Mouse (Mus musculus): ENCODE results near the gene Nfatc2. TPM values are rescaled to one million over a fixed set of nuclear protein-coding genes. Genes with fewer than 3 reads are reported as not detected.

Gene Nfatc2
- polyA plus RNA-seq, 1 experiment: 15.3 TPM

DNA sequence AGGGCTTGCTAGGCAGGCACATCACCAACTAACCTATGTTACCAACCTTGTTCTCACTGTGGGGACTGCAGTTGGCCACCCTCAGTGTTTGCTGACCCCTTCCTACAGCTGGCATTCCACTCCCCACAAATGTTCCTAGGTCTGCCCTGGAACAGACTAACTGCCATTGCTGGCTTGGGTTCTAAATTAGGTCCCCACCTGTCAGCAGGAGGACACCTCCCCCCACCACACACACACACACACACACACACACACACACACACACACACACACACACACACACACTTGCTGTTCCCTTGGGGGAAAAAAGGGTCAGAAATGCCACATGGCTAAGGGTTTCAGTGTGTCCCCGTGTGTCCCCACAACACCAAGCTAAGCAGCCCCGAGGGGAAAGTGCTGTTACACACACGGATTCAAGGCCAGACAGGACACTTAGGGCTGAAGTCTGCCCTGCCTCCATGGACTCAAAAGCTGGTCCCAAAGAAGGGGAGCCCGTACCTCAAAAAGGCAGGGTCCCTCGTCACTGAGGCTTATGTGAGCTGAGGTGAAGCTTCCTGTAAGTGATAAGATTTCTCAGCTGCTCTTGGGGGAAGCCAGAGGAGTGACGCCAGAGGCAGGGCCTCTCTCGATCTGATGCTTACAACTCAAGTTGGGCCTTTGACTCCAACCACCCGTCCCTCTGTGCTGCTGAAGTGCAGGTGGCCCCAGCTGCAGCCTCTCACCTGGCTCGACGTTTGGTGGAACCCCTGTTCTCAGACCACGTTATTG lies 113.1 kb downstream of the Nfatc2 start:
- no peaks in the 10 kb centered on the region for H3K4me1 ChIP-seq (ENCODE audit: control insufficient read depth, insufficient read depth, insufficient read length)
- DNase-seq (ENCODE audit: low read depth in 1 of 2, low spot score in 2 of 2): no peak
- TF ChIP-seq POLR2A (IDR thresholded peaks at IDR 0.05; ENCODE audit: low read depth, low read length): no peak
- no peak for TF ChIP-seq CTCF (IDR thresholded peaks at IDR 0.05; ENCODE audit: extremely low read depth, insufficient read depth, insufficient read length, insufficient replicate concordance)
- H3K36me3 ChIP-seq (ENCODE audit: control insufficient read depth, insufficient read depth, low read length): no peaks in the 10 kb centered on the region; the same call in 1 of the 2 replicates
- H3K27me3 ChIP-seq (ENCODE audit: control insufficient read depth, insufficient read depth, low read length): no peaks in the 10 kb centered on the region
- H3K27ac ChIP-seq (ENCODE audit: insufficient read depth, low read length): no peak overlapping the region
- no peak overlapping the region for H3K4me3 ChIP-seq (ENCODE audit: extremely low read depth, insufficient read depth, insufficient read length)
- WGBS: 68% methylated on average over 11 of the region's 11 CpGs

DNA sequence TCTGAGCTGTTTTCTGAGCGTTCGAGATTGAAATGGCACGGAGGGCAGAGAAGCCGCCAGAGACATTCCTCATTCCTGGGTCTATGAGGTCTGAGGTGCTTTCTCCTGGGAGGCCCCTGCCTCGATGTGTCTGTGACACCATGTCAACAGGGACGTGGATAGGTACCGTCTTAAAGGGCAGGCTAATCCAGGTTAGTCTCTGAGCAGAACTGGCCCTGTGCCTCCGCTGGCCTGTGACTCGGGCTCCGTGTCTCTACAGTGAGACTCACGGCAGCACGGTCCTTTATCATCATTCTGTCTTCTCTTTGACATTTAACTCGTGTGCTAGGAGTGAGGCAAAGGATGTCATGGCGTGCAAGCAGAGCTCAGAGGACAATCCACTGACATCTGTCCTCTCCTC lies 120.3 kb downstream of the Nfatc2 start:
- Histone ChIP-seq H3K27me3 (ENCODE audit: control insufficient read depth, insufficient read depth, low read length) (no peaks in the 10 kb centered on the region), H3K36me3 (ENCODE audit: control insufficient read depth, insufficient read depth, low read length) (peaks cover 2% of the 10 kb centered on the region; the same call in 1 of the 2 replicates), H3K4me1 (ENCODE audit: control insufficient read depth, insufficient read depth, insufficient read length) (no peaks in the 10 kb centered on the region), H3K4me3 (ENCODE audit: extremely low read depth, insufficient read depth, insufficient read length) (no peak overlapping the region), H3K27ac (ENCODE audit: insufficient read depth, low read length) (no peak overlapping the region)
- 92% methylated on average over 14 of the region's 14 CpGs for WGBS
- TF ChIP-seq CTCF (IDR thresholded peaks at IDR 0.05; ENCODE audit: extremely low read depth, insufficient read depth, insufficient read length, insufficient replicate concordance): no peak
- no peak for TF ChIP-seq POLR2A (IDR thresholded peaks at IDR 0.05; ENCODE audit: low read depth, low read length)
- DNase-seq (ENCODE audit: low read depth in 1 of 2, low spot score in 2 of 2): no peak

GRCm38 (mm10) chr2:168480692-168481091 lies 120.8 kb downstream of the Nfatc2 start:
- TF ChIP-seq CTCF (IDR thresholded peaks at IDR 0.05; ENCODE audit: extremely low read depth, insufficient read depth, insufficient read length, insufficient replicate concordance) (no peak), POLR2A (IDR thresholded peaks at IDR 0.05; ENCODE audit: low read depth, low read length) (no peak)
- no peak for DNase-seq (ENCODE audit: low read depth in 1 of 2, low spot score in 2 of 2)
- H3K36me3 ChIP-seq (ENCODE audit: control insufficient read depth, insufficient read depth, low read length): peaks cover 2% of the 10 kb centered on the region; the same call in 1 of the 2 replicates
- H3K27ac ChIP-seq (ENCODE audit: insufficient read depth, low read length): no peak overlapping the region
- H3K27me3 ChIP-seq (ENCODE audit: control insufficient read depth, insufficient read depth, low read length): no peaks in the 10 kb centered on the region
- no peak overlapping the region for H3K4me3 ChIP-seq (ENCODE audit: extremely low read depth, insufficient read depth, insufficient read length)
- 89% methylated on average over 6 of the region's 6 CpGs for WGBS
- H3K4me1 ChIP-seq (ENCODE audit: control insufficient read depth, insufficient read depth, insufficient read length): no peaks in the 10 kb centered on the region

DNA sequence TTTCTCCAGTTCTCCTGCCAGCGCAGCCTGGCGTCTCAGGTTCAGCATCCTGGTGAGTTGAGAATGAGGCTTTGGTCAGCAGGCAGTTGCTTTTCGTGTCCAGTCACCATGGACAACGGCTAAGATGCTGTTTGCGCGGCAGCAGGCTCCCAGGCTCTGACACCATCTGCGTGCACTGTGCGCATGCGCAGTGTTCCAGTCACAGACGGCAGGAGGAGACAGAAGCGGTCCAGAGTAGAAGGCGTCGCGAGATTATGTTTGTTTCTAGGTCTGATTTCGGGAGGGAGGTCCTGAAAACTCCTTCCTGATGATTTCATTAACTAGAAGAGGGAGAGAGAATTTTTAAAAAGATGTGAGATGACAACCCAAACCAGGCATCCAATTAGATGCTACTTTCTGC lies 121.5 kb downstream of the Nfatc2 start:
- Histone ChIP-seq H3K4me1 (ENCODE audit: control insufficient read depth, insufficient read depth, insufficient read length) (no peaks in the 10 kb centered on the region), H3K4me3 (ENCODE audit: extremely low read depth, insufficient read depth, insufficient read length) (no peak overlapping the region), H3K36me3 (ENCODE audit: control insufficient read depth, insufficient read depth, low read length) (peaks cover 2% of the 10 kb centered on the region; the same call in 1 of the 2 replicates), H3K27ac (ENCODE audit: insufficient read depth, low read length) (no peak overlapping the region), H3K27me3 (ENCODE audit: control insufficient read depth, insufficient read depth, low read length) (no peaks in the 10 kb centered on the region)
- WGBS: 94% methylated on average over 15 of the region's 15 CpGs
- no peak for TF ChIP-seq POLR2A (IDR thresholded peaks at IDR 0.05; ENCODE audit: low read depth, low read length)
- TF ChIP-seq CTCF (IDR thresholded peaks at IDR 0.05; ENCODE audit: extremely low read depth, insufficient read depth, insufficient read length, insufficient replicate concordance): no peak
- no peak for DNase-seq (ENCODE audit: low read depth in 1 of 2, low spot score in 2 of 2)

DNA sequence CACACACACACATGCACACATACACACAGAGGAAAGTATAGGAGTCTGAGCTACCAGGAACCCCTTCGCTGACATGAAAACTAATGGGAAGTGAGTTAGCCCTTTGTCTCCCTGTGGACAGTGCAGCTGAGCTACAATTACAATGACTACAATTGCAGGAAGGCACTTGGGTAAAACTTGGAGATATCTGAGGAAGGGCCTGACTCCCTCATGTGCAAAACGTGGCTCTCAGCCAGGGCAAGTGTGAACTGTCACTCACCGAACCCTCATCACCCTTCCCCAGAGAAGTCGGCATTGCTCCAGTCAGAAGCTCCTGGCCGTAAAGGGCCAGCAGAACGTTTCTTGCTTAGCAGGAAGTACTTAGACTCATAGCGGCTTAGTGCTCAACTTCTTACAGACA lies 123.0 kb downstream of the Nfatc2 start:
- H3K27ac ChIP-seq (ENCODE audit: insufficient read depth, low read length): no peak overlapping the region
- peaks cover 2% of the 10 kb centered on the region; the same call in 1 of the 2 replicates for H3K36me3 ChIP-seq (ENCODE audit: control insufficient read depth, insufficient read depth, low read length)
- TF ChIP-seq POLR2A (IDR thresholded peaks at IDR 0.05; ENCODE audit: low read depth, low read length) (no peak), CTCF (IDR thresholded peaks at IDR 0.05; ENCODE audit: extremely low read depth, insufficient read depth, insufficient read length, insufficient replicate concordance) (no peak)
- no peak for DNase-seq (ENCODE audit: low read depth in 1 of 2, low spot score in 2 of 2)
- no peak overlapping the region for H3K4me3 ChIP-seq (ENCODE audit: extremely low read depth, insufficient read depth, insufficient read length)
- peaks cover 3% of the 10 kb centered on the region; the same call in 1 of the 2 replicates for H3K4me1 ChIP-seq (ENCODE audit: control insufficient read depth, insufficient read depth, insufficient read length)
- H3K27me3 ChIP-seq (ENCODE audit: control insufficient read depth, insufficient read depth, low read length): no peaks in the 10 kb centered on the region
- 37% methylated on average over 7 of the region's 7 CpGs for WGBS

DNA sequence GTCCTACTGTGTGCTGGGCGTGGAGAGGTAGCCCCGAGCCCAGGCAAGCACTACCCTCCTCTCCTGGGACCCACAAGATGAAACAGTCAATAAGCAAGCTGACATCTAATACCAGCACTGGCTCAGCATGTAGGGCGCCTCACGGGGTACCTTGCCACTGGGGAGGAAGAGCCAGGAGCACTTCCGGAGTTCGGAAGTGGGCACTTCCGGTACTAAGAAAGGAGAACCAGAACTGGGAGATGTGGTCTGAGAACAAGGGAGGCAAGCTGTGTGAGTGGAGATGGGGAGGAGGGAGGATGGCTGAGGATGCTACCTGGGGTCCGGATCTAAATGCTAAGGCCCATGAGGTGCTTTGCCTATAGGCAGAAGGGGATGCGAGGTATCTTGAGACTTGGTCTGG lies 128.0 kb downstream of the Nfatc2 start:
- DNase-seq (ENCODE audit: low read depth in 1 of 2, low spot score in 2 of 2): peak in 1 of 2 experiments; percentile 13

DNA sequence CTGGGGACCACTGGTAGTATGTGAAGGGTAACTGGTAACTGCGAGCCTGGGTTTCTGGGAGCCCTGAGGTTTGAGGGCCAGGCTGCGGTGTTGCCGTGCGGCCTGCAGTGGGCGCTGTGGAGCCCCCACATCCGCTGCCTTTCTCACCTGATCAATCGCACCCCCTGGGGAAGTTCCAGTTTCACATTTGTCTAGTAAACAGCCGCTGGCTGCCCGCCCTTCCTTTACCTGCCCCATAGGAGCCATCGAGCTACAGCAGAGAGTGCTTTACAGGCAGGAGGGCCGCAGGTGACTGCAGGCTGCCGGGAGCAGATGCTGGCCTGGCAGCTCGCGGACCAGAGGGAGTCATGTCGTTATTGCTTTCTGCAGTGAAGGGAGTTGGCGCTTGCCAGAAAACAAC lies 128.6 kb downstream of the Nfatc2 start:
- no peaks in the 10 kb centered on the region for H3K27me3 ChIP-seq (ENCODE audit: control insufficient read depth, insufficient read depth, low read length)
- TF ChIP-seq POLR2A (IDR thresholded peaks at IDR 0.05; ENCODE audit: low read depth, low read length) (no peak), CTCF (IDR thresholded peaks at IDR 0.05; ENCODE audit: extremely low read depth, insufficient read depth, insufficient read length, insufficient replicate concordance) (peak; percentile 95)
- peaks cover 5% of the 10 kb centered on the region; the same call in 1 of the 2 replicates for H3K4me1 ChIP-seq (ENCODE audit: control insufficient read depth, insufficient read depth, insufficient read length)
- peak overlapping the region; percentile 81 for H3K27ac ChIP-seq (ENCODE audit: insufficient read depth, low read length)
- 4% methylated on average over 16 of the region's 16 CpGs for WGBS
- DNase-seq (ENCODE audit: low read depth in 1 of 2, low spot score in 2 of 2): peak; percentile 77 to 83
- peak overlapping the region; percentile 55 for H3K4me3 ChIP-seq (ENCODE audit: extremely low read depth, insufficient read depth, insufficient read length)
- H3K36me3 ChIP-seq (ENCODE audit: control insufficient read depth, insufficient read depth, low read length): no peaks in the 10 kb centered on the region

More for the DNA sequence above, 128.0 kb downstream of the Nfatc2 start:
- WGBS: 33% methylated on average over 9 of the region's 9 CpGs
- H3K4me1 ChIP-seq (ENCODE audit: control insufficient read depth, insufficient read depth, insufficient read length): peaks cover 5% of the 10 kb centered on the region; the same call in 1 of the 2 replicates
- no peaks in the 10 kb centered on the region for H3K36me3 ChIP-seq (ENCODE audit: control insufficient read depth, insufficient read depth, low read length)
- no peak overlapping the region for H3K4me3 ChIP-seq (ENCODE audit: extremely low read depth, insufficient read depth, insufficient read length)
- no peaks in the 10 kb centered on the region for H3K27me3 ChIP-seq (ENCODE audit: control insufficient read depth, insufficient read depth, low read length)
- H3K27ac ChIP-seq (ENCODE audit: insufficient read depth, low read length): peak overlapping the region; percentile 81
- no peak for TF ChIP-seq CTCF (IDR thresholded peaks at IDR 0.05; ENCODE audit: extremely low read depth, insufficient read depth, insufficient read length, insufficient replicate concordance)
- TF ChIP-seq POLR2A (IDR thresholded peaks at IDR 0.05; ENCODE audit: low read depth, low read length): no peak

Data from spleen, adult 2 months (tissue).